Mouse (Mus musculus) CD4-positive, CD25-positive, alpha-beta regulatory T cell (primary cell): ENCODE results near the gene Gm8720. TPM values are rescaled to one million over a fixed set of nuclear protein-coding genes. Genes with fewer than 3 reads are reported as not detected.

Experiments used
- polyA plus RNA-seq: library from polyadenylated mRNA; unstranded; fragments of 100-300 nt; shearing (Covaris generic); gene quantifications from one replicate; pipeline ENCODE4 v1.2.1, GENCODE M21; 2017

Gene Gm8720
- not detected for polyA plus RNA-seq

GRCm38 (mm10) chr7:23067356-23067755 lies at the start of gene Gm8720:
Gene Gm8720, minus strand, starts transcription at chr7:23067456.

GRCm38 (mm10) chr7:23055240-23055639 lies 12.0 kb downstream of the Gm8720 start, which contains the start of gene Vmn1r163:
Gene Vmn1r163, plus strand, starts transcription at chr7:23055540.

GRCm38 (mm10) chr7:23019823-23020222 lies 47.4 kb downstream of the Gm8720 start, which contains the start of gene Gm4216:
Gene Gm4216, minus strand, starts transcription at chr7:23019923.

Other genes starting within 250 kb of the Gm8720 start
- not detected for gene Vmn1r159, start 223.9 kb downstream of the Gm8720 start, polyA plus RNA-seq
- not detected for gene Vmn1r160, start 196.2 kb downstream of the Gm8720 start, polyA plus RNA-seq
- not detected for gene Gm4214, start 82.8 kb downstream of the Gm8720 start, polyA plus RNA-seq
- gene Gm4216, start 47.5 kb downstream of the Gm8720 start, polyA plus RNA-seq, result not detected
- gene Vmn1r163, start 11.9 kb downstream of the Gm8720 start, polyA plus RNA-seq, result 0.35 TPM
- 0.10 TPM for gene Gm10662, start 77.0 kb upstream of the Gm8720 start, polyA plus RNA-seq
- not detected for gene Vmn1r165, start 149.9 kb upstream of the Gm8720 start, polyA plus RNA-seq
- gene Vmn1r166, start 184.2 kb upstream of the Gm8720 start, polyA plus RNA-seq, result not detected
- gene Gm6902, start 211.4 kb upstream of the Gm8720 start, polyA plus RNA-seq, result not detected
- not detected for gene Nlrp4e, start 233.7 kb upstream of the Gm8720 start, polyA plus RNA-seq